Mouse (Mus musculus): ENCODE results near the gene Lyzl4. TPM values are rescaled to one million over a fixed set of nuclear protein-coding genes. Genes with fewer than 3 reads are reported as not detected.

Gene Lyzl4
- polyA plus RNA-seq, 1 experiment from 2014 or later = 0.12 TPM

DNA sequence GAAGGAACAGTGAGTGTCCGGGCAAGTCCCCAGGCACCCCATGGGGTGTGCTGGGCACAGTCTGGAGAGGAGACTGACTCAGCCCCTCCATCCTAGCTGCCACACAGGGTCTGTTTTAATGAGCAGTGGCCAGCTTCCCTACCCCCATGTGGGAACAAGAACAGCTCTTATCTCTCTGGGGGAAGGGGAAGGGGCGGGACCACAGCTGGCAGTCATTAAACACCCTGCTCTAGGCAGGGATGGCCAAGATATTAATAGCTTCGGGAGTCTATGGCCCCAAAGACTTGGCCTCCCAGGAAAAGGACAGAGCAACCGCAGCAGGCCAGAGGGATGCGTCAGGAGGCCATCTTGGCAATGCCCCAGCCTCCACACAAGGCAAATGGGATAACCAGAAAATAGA is 30.4 kb upstream of the Lyzl4 start:
- no peak overlapping the region for H3K4me2 ChIP-seq (ENCODE audit: low read depth, low read length)
- H3K9ac ChIP-seq (replicated peaks) = no peak overlapping the region
- H3K36me3 ChIP-seq (replicated peaks; ENCODE audit: insufficient read depth, low read length) = no peaks in the 10 kb centered on the region
- WGBS (ENCODE audit: insufficient replicate concordance) = 32% methylated on average over 5 of the region's 5 CpGs
- no peak overlapping the region for H3K27ac ChIP-seq (ENCODE audit: low read depth)
- peaks cover 45% of the 10 kb centered on the region for H3K4me1 ChIP-seq (ENCODE audit: insufficient read depth)
- ATAC-seq (no peak), DNase-seq (no peak)
- no peak for TF ChIP-seq EP300 (IDR thresholded peaks at IDR 0.05; ENCODE audit: low read depth)
- TF ChIP-seq CTCF (IDR thresholded peaks at IDR 0.05; ENCODE audit: low read depth) = no peak
- H3K27me3 ChIP-seq (ENCODE audit: insufficient read depth, low read length) = peaks cover 30% of the 10 kb centered on the region
- H3K4me3 ChIP-seq (ENCODE audit: low read depth, low read length) = no peak overlapping the region
- no peaks in the 10 kb centered on the region for H3K9me3 ChIP-seq (ENCODE audit: low read length)

DNA sequence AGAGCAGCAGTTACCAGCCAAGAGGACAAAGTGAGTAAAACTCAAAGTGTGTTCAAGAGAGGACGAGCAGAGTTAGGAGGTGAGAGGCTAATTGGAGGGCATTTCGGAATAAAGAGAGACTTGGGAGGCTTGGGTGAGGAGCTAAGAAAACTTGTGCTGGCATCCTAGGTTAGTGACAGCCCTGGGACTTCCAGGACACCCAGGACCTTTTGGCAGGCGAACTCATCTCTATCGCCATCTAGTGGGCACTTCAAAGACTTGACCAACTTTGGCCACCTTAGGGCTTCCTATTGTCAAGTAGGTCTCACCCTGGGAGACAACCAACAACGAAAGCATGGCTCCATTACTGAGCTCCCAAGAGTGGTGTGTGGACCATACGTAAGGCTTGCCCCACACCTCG is 29.4 kb upstream of the Lyzl4 start:
- ATAC-seq (peak; percentile 35), DNase-seq (peak; percentile 57)
- Histone ChIP-seq H3K4me2 (ENCODE audit: low read depth, low read length) (no peak overlapping the region), H3K27ac (ENCODE audit: low read depth) (no peak overlapping the region), H3K9me3 (ENCODE audit: low read length) (no peaks in the 10 kb centered on the region), H3K36me3 (replicated peaks; ENCODE audit: insufficient read depth, low read length) (no peaks in the 10 kb centered on the region), H3K27me3 (ENCODE audit: insufficient read depth, low read length) (peaks cover 35% of the 10 kb centered on the region), H3K9ac (replicated peaks) (no peak overlapping the region), H3K4me3 (ENCODE audit: low read depth, low read length) (no peak overlapping the region), H3K4me1 (ENCODE audit: insufficient read depth) (peaks cover 37% of the 10 kb centered on the region)
- TF ChIP-seq CTCF (IDR thresholded peaks at IDR 0.05; ENCODE audit: low read depth) = peak; percentile 77
- TF ChIP-seq EP300 (IDR thresholded peaks at IDR 0.05; ENCODE audit: low read depth) = no peak
- WGBS (ENCODE audit: insufficient replicate concordance) = 22% methylated on average over 7 of the region's 7 CpGs

DNA sequence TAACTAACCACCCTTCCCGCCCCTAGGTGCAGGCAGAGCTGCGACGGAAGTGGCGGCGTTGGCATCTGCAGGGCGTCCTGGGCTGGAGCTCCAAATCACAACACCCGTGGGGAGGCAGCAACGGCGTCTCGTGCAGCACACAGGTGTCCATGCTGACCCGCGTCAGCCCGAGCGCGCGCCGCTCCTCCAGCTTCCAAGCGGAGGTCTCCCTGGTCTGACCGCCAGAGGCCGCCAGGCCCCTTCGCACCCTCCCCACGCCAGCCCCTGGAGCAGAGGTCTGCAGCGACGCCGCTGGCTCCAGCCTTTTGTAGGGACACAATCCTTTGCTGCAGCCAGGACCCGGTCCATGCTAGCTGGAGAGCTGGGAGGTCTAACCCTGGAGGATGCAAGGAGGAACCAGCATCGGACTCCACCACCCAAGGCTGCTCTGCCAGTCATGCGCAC is 27.5 kb upstream of the Lyzl4 start:
- WGBS (ENCODE audit: insufficient replicate concordance) = under 1% methylated on average over 28 of the region's 28 CpGs
- no peaks in the 10 kb centered on the region for H3K36me3 ChIP-seq (replicated peaks; ENCODE audit: insufficient read depth, low read length)
- H3K27ac ChIP-seq (ENCODE audit: low read depth) = 0 out of 2 replicates have a peak overlapping the region, but pooled peaks have one; percentile 3
- no peak overlapping the region for H3K9ac ChIP-seq (replicated peaks)
- H3K4me1 ChIP-seq (ENCODE audit: insufficient read depth) = peaks cover 29% of the 10 kb centered on the region
- H3K27me3 ChIP-seq (ENCODE audit: insufficient read depth, low read length) = peaks cover 36% of the 10 kb centered on the region
- no peaks in the 10 kb centered on the region for H3K9me3 ChIP-seq (ENCODE audit: low read length)
- DNase-seq (peak; percentile 69), ATAC-seq (peak; percentile 38)
- peak overlapping the region; percentile 66 for H3K4me2 ChIP-seq (ENCODE audit: low read depth, low read length)
- peak overlapping the region; percentile 25 for H3K4me3 ChIP-seq (ENCODE audit: low read depth, low read length)
- TF ChIP-seq EP300 (IDR thresholded peaks at IDR 0.05; ENCODE audit: low read depth) (no peak), CTCF (IDR thresholded peaks at IDR 0.05; ENCODE audit: low read depth) (peak; percentile 81)

DNA sequence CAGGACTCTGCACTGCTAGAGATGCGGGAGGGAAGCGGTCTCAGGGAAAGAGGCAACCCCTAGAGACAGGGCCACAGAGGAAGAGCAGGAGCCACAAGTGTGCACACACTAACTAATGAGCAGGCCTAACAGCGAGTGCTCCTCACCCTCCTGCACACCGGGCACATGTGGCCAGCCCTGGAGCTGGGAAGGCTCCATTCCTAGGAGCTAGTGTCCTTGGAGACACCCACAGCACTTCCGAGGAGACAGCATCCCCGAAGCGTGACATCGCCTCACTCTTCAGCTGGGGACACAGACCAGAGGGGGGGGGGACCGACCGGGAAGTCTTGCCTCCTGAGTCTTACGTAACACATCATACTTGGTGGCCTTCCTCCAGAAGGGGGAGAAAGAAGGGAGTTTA is 25.9 kb upstream of the Lyzl4 start:
- TF ChIP-seq EP300 (IDR thresholded peaks at IDR 0.05; ENCODE audit: low read depth) = no peak
- no peak for TF ChIP-seq CTCF (IDR thresholded peaks at IDR 0.05; ENCODE audit: low read depth)
- DNase-seq (no peak), ATAC-seq (no peak)
- 59% methylated on average over 11 of the region's 11 CpGs for WGBS (ENCODE audit: insufficient replicate concordance)
- Histone ChIP-seq H3K9me3 (ENCODE audit: low read length) (no peaks in the 10 kb centered on the region), H3K27me3 (ENCODE audit: insufficient read depth, low read length) (peaks cover 41% of the 10 kb centered on the region), H3K27ac (ENCODE audit: low read depth) (no peak overlapping the region), H3K9ac (replicated peaks) (no peak overlapping the region), H3K36me3 (replicated peaks; ENCODE audit: insufficient read depth, low read length) (no peaks in the 10 kb centered on the region), H3K4me1 (ENCODE audit: insufficient read depth) (peaks cover 24% of the 10 kb centered on the region), H3K4me2 (ENCODE audit: low read depth, low read length) (peak overlapping the region; percentile 40; the same call in 1 of the 2 replicates), H3K4me3 (ENCODE audit: low read depth, low read length) (no peak overlapping the region)

DNA sequence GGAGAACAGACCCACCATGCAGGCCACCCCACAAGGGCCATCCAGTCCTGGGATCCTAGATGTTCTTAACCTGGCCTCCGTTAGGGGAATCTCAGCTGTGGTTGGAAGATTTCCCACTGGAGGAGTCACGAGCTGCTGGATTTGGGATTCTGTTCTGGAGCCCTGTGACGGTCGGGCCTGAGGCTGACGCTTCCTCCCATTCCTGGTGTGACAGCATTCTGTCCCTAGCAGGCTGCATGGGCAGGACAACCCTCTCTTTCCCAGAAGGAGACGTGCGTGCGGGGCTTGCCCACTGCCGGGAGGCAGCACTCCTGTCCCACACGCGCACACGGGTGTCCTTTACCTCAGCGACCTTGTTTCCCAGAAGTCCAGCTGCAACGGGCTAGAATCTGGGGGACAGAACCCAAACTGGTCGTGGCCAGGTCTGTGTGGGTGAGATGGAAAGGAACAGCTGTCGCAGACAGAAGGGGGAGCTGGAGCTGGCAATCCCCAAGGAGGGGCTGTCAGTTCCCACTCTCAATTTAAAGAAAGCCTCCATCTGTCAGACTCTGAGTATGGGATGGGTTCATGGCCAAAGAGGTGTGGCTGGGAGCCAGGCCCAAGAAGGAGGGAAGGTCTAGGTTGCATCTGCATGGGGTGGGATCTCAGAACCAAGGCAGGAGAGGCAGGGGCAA is 25.2 kb upstream of the Lyzl4 start:
- Histone ChIP-seq H3K27ac (ENCODE audit: low read depth) (no peak overlapping the region), H3K4me3 (ENCODE audit: low read depth, low read length) (no peak overlapping the region), H3K9me3 (ENCODE audit: low read length) (no peaks in the 10 kb centered on the region), H3K9ac (replicated peaks) (no peak overlapping the region), H3K27me3 (ENCODE audit: insufficient read depth, low read length) (peaks cover 41% of the 10 kb centered on the region), H3K4me1 (ENCODE audit: insufficient read depth) (peaks cover 19% of the 10 kb centered on the region), H3K4me2 (ENCODE audit: low read depth, low read length) (no peak overlapping the region), H3K36me3 (replicated peaks; ENCODE audit: insufficient read depth, low read length) (no peaks in the 10 kb centered on the region)
- ATAC-seq (no peak), DNase-seq (no peak)
- 71% methylated on average over 16 of the region's 16 CpGs for WGBS (ENCODE audit: insufficient replicate concordance)
- TF ChIP-seq CTCF (IDR thresholded peaks at IDR 0.05; ENCODE audit: low read depth) (no peak), EP300 (IDR thresholded peaks at IDR 0.05; ENCODE audit: low read depth) (no peak)

DNA sequence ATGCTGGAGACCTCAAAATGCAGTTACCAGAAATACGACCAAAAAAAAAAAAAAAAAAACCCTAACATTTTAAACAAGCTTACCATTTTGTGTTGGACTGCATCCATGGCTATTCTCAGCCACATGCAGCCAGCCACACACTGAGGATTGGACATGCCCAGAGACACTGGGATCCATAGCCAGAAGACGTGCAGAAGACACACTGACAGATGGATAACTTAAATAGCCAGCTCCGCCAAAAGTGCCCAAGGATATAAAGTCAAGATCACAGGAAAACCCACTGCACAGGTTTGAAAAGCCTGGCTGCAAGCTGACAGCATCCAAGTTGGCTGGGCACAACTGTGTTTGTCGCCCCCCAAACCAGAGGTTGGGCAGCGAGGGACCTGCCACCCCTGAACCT is 22.2 kb upstream of the Lyzl4 start:
- Histone ChIP-seq H3K4me3 (ENCODE audit: low read depth, low read length) (no peak overlapping the region), H3K9me3 (ENCODE audit: low read length) (no peaks in the 10 kb centered on the region), H3K4me1 (ENCODE audit: insufficient read depth) (peaks cover 4% of the 10 kb centered on the region; the same call in 1 of the 2 replicates), H3K36me3 (replicated peaks; ENCODE audit: insufficient read depth, low read length) (no peaks in the 10 kb centered on the region), H3K9ac (replicated peaks) (no peak overlapping the region), H3K4me2 (ENCODE audit: low read depth, low read length) (no peak overlapping the region), H3K27ac (ENCODE audit: low read depth) (no peak overlapping the region), H3K27me3 (ENCODE audit: insufficient read depth, low read length) (peaks cover 21% of the 10 kb centered on the region; the same call in 1 of the 2 replicates)
- DNase-seq (no peak), ATAC-seq (no peak)
- TF ChIP-seq EP300 (IDR thresholded peaks at IDR 0.05; ENCODE audit: low read depth) (no peak), CTCF (IDR thresholded peaks at IDR 0.05; ENCODE audit: low read depth) (no peak)
- 77% methylated on average over 5 of the region's 5 CpGs for WGBS (ENCODE audit: insufficient replicate concordance)

Data from liver, postnatal 0 days (tissue).